Mouse (Mus musculus) liver, embryonic 12.5 days (tissue): ENCODE measurements around the gene Colec11. TPM values are rescaled to one million over a fixed set of nuclear protein-coding genes. Genes with fewer than 3 reads are reported as not detected.

Experiments
- ATAC-seq: fragments of 200-750 bp; cut with Nextera tagmentation; 2 replicates; pipeline ENCODE4 v1.8.0; 2017; ENCODE audit warnings: moderate number of reproducible peaks, mild to moderate bottlenecking, moderate library complexity
- H3K27ac ChIP-seq: fragments of 300-500 bp; sonication (generic); 2 replicates; pipeline ENCODE4 v1.5.1; 2016; ENCODE audit warnings: mild to moderate bottlenecking
- H3K27me3 ChIP-seq: fragments of 300-500 bp; sonication (generic); replicated peaks from 2 replicates; pipeline ENCODE4 v1.6.1; 2016; ENCODE audit warnings: mild to moderate bottlenecking, moderate library complexity
- H3K36me3 ChIP-seq: fragments of 300-500 bp; sonication (generic); 2 replicates; pipeline ENCODE4 v1.6.1; 2016; ENCODE audit warnings: mild to moderate bottlenecking, moderate library complexity
- H3K4me1 ChIP-seq: fragments of 300-500 bp; sonication (generic); 2 replicates; pipeline ENCODE4 v1.6.1; 2016
- H3K4me2 ChIP-seq: fragments of 300-500 bp; sonication (generic); 2 replicates; pipeline ENCODE4 v1.6.1; 2016; ENCODE audit warnings: mild to moderate bottlenecking, moderate library complexity
- H3K4me3 ChIP-seq: fragments of 300-500 bp; sonication (generic); 2 replicates; pipeline ENCODE4 v1.5.1; 2016; ENCODE audit warnings: mild to moderate bottlenecking, moderate library complexity
- H3K9ac ChIP-seq: fragments of 300-500 bp; sonication (generic); 2 replicates; pipeline ENCODE4 v1.6.1; 2016; ENCODE audit warnings: mild to moderate bottlenecking, moderate library complexity
- H3K9me3 ChIP-seq: fragments of 300-500 bp; sonication (generic); replicated peaks from 2 replicates; pipeline ENCODE4 v1.6.1; 2016; ENCODE audit warnings: mild to moderate bottlenecking, moderate library complexity
- WGBS: fragments of 180-500 bp; shearing (Covaris S2); methylation state at CpG from one replicate; pipeline ENCODE4 v1.1.7; 2016; ENCODE audit not compliant: insufficient replicate concordance; 5-methylcytosine and 5-hydroxymethylcytosine counted together
- polyA plus RNA-seq: library from polyadenylated mRNA; unstranded; fragments of >200 nt; fragmentation: Nextera tagmentation; extraction: Ambion mirVana; gene quantifications from 2 replicates; pipeline ENCODE4 v1.2.1, GENCODE M21; 2016

The Colec11 gene
- polyA plus RNA-seq, 1 experiment from 2014 or later, result 18.0 TPM

DNA sequence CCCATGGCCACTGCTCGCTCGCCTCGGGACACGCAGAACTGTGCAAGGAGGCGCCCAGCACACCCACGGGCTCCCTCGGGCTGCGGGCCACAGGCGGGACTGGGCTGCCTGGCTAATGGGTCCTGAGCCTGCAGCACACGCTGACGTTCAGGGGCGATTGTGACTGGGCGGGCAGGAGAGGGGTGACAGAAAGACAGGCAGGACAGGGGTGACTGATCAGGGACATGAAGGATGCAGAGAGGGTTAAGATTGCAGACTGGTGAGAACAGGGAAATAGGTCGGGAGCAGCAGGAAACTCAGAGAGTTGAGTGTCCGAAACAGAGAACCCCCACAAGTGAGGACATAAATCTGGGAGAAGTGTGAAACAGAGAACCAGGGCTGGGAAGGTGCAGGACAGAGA lies 70.9 kb downstream of the Colec11 start, which contains the start of gene Dcdc2c:
Gene Dcdc2c (minus strand): TSS at position 101 of the 400 bp plus-strand sequence.
- H3K4me2 ChIP-seq, result no peak within 1 kb of the TSS
- no peak within 1 kb of the TSS for H3K4me3 ChIP-seq
- H3K27ac ChIP-seq, result no peak within 1 kb of the TSS
- H3K4me1 ChIP-seq, result no peaks in the 10 kb centered on the region
- peaks cover 13% of the 10 kb centered on the region for H3K27me3 ChIP-seq
- H3K9ac ChIP-seq, result no peak within 1 kb of the TSS
- no peak for ATAC-seq
- 46% methylated on average over 15 of the region's 15 CpGs for WGBS
- no peaks in the 10 kb centered on the region for H3K36me3 ChIP-seq
- no peaks in the 10 kb centered on the region for H3K9me3 ChIP-seq

DNA sequence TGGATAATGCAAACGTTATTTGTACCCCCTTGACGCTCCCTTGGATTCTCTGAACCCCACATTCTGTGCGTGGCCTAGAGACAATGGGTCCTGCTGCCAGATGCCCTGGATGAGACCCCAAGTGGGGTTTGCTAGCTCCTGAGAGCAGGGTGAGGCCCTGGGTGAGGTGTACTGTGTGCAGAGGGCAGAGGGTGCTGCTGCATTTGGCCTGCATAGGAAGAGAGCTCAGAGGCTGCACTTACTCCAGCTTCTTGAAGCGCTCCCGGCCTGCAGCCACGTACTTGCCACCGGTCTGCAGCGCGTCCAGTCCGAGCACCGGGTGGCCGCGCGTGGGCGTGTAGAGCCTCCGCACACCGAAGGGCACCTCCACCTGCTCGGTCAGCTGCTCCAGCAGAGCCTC lies 71.4 kb downstream of the Colec11 start:
- no peak overlapping the region for H3K9ac ChIP-seq
- H3K9me3 ChIP-seq, result no peaks in the 10 kb centered on the region
- no peak overlapping the region for H3K27ac ChIP-seq
- H3K4me3 ChIP-seq, result no peak overlapping the region
- H3K4me2 ChIP-seq, result no peak overlapping the region
- H3K36me3 ChIP-seq, result no peaks in the 10 kb centered on the region
- ATAC-seq, result no peak
- peaks cover 13% of the 10 kb centered on the region for H3K27me3 ChIP-seq
- no peaks in the 10 kb centered on the region for H3K4me1 ChIP-seq
- 41% methylated on average over 18 of the region's 18 CpGs for WGBS

DNA sequence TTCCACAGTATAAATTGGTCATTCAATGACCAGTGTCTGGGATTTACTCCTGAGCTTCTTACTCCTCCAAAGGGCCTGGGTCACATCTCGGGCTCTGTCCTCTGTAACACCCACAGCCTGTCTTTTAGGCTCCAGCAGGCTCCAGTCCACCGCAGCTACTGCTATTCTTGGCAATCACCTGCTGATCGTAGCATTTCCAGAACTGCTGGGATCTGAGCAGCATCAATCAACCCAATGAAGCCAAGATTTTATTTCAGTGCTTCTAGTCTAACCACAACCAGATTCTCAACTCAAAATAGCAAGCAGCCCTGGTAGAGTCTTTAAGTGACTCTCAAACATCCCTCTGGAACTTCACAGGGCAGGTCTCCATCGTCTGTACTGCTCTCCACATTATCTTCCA lies 74.3 kb downstream of the Colec11 start:
- H3K27ac ChIP-seq, result no peak overlapping the region
- no peak overlapping the region for H3K9ac ChIP-seq
- no peak overlapping the region for H3K4me2 ChIP-seq
- ATAC-seq, result no peak
- H3K4me3 ChIP-seq, result no peak overlapping the region
- no peaks in the 10 kb centered on the region for H3K4me1 ChIP-seq
- H3K27me3 ChIP-seq, result peaks cover 13% of the 10 kb centered on the region
- H3K9me3 ChIP-seq, result no peaks in the 10 kb centered on the region
- WGBS, result 51% methylated on average over 4 of the region's 4 CpGs
- H3K36me3 ChIP-seq, result no peaks in the 10 kb centered on the region

Other genes starting within 250 kb of the Colec11 start
- not detected in 2 replicates for gene Dcdc2c, start 71.0 kb downstream of the Colec11 start, polyA plus RNA-seq
- gene Allc, start 40.9 kb downstream of the Colec11 start, polyA plus RNA-seq, result not detected in 2 replicates
- gene Rps7, start 12.6 kb upstream of the Colec11 start, polyA plus RNA-seq, result 751 and 752 TPM in 2 replicates
- 17.9 and 19.2 TPM in 2 replicates for gene Rnaseh1, start 26.2 kb upstream of the Colec11 start, polyA plus RNA-seq
- gene Adi1, start 51.9 kb upstream of the Colec11 start, polyA plus RNA-seq, result 53.8 and 55.4 TPM in 2 replicates
- gene Trappc12, start 127.1 kb upstream of the Colec11 start, polyA plus RNA-seq, result 28.5 and 30.5 TPM in 2 replicates
- gene Eipr1, start 128.4 kb upstream of the Colec11 start, polyA plus RNA-seq, result 34.7 and 36.0 TPM in 2 replicates